Mouse (Mus musculus) midbrain, embryonic 13.5 days (tissue): ENCODE data around the gene Sdccag8. TPM values are rescaled to one million over a fixed set of nuclear protein-coding genes. Genes with fewer than 3 reads are reported as not detected.
"Not testable (repeated sequence)": the region's sequence is repeated elsewhere in the genome, so short reads cannot be mapped to it uniquely, and the experiment has no call there.

Experiments used
- ATAC-seq: fragments of 200-750 bp; cut with Nextera tagmentation; 2 replicates; pipeline ENCODE4 v1.8.0; 2017; ENCODE audit warnings: mild to moderate bottlenecking, moderate TSS enrichment, moderate library complexity
- H3K27ac ChIP-seq: fragments of 300-500 bp; sonication (generic); 2 replicates; pipeline ENCODE4 v1.5.1; 2015; ENCODE audit warnings: inconsistent platforms, mild to moderate bottlenecking, moderate library complexity
- H3K27me3 ChIP-seq: fragments of 300-500 bp; sonication (generic); 2 replicates; pipeline ENCODE4 v1.6.1; 2015; ENCODE audit warnings: mild to moderate bottlenecking, inconsistent platforms
- H3K36me3 ChIP-seq: fragments of 300-500 bp; sonication (generic); 2 replicates; pipeline ENCODE4 v1.6.1; 2015; ENCODE audit warnings: mild to moderate bottlenecking, inconsistent platforms
- H3K4me1 ChIP-seq: fragments of 300-500 bp; sonication (generic); replicated peaks from 2 replicates; pipeline ENCODE4 v1.6.1; 2015; ENCODE audit warnings: inconsistent platforms
- H3K4me2 ChIP-seq: fragments of 300-500 bp; sonication (generic); replicated peaks from 2 replicates; pipeline ENCODE4 v1.6.1; 2015; ENCODE audit warnings: moderate library complexity, mild to moderate bottlenecking, inconsistent platforms
- H3K4me3 ChIP-seq: fragments of 300-500 bp; sonication (generic); replicated peaks from 2 replicates; pipeline ENCODE4 v1.5.1; 2015; ENCODE audit warnings: mild to moderate bottlenecking, inconsistent platforms
- H3K9ac ChIP-seq: fragments of 300-500 bp; sonication (generic); replicated peaks from 2 replicates; pipeline ENCODE4 v1.6.1; 2015; ENCODE audit warnings: mild to moderate bottlenecking, inconsistent platforms
- H3K9me3 ChIP-seq: fragments of 300-500 bp; sonication (generic); 2 replicates; pipeline ENCODE4 v1.6.1; 2016; ENCODE audit warnings: mild to moderate bottlenecking, inconsistent platforms
- WGBS: fragments of 180-500 bp; shearing (Covaris S2); methylation state at CpG from one replicate; pipeline ENCODE4 v1.1.7; 2015; 5-methylcytosine and 5-hydroxymethylcytosine counted together
- polyA plus RNA-seq: library from polyadenylated mRNA; unstranded; fragments of >200 nt; fragmentation: Nextera tagmentation; extraction: Ambion mirVana; gene quantifications from 2 replicates; pipeline ENCODE4 v1.2.1, GENCODE M21; 2015

The Sdccag8 gene
- polyA plus RNA-seq, 1 experiment from 2014 or later = 24.2 TPM

GRCm38 (mm10) chr1:176832071-176832470, 17.6 kb downstream of the Sdccag8 start:
- 94% methylated on average over 2 of the region's 2 CpGs for WGBS
- no peak overlapping the region for H3K4me3 ChIP-seq
- no peak overlapping the region for H3K4me2 ChIP-seq
- H3K4me1 ChIP-seq = peaks cover 8% of the 10 kb centered on the region
- no peak overlapping the region for H3K9ac ChIP-seq
- no peak overlapping the region for H3K27ac ChIP-seq
- peaks cover 12% of the 10 kb centered on the region for H3K27me3 ChIP-seq
- H3K36me3 ChIP-seq = peaks cover 7% of the 10 kb centered on the region; the same call in 1 of the 2 replicates
- H3K9me3 ChIP-seq = no peaks in the 10 kb centered on the region
- ATAC-seq = no peak

DNA sequence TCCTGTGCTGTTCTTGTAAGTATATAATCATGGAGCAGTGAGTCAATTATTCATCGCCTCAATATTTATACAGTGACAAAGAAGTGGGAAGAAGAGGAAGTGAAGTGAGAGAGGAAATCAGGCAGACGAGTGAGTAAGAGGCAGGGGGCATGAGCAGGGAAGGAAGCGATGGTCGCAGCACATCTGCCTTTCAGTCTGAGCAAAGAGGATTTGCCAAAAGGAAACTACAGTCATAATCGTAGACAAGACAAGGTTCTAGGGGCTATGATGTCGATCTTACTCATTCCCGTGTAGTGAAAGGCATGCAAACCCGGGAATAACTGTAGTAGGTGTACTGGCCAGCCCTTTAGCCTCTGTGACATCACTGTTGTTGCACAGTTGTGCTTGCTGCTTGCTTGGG, 18.1 kb downstream of the Sdccag8 start:
- Histone ChIP-seq H3K9me3 (no peaks in the 10 kb centered on the region), H3K4me2 (no peak overlapping the region), H3K4me3 (no peak overlapping the region), H3K9ac (no peak overlapping the region), H3K27ac (no peak overlapping the region), H3K4me1 (peaks cover 8% of the 10 kb centered on the region), H3K27me3 (peaks cover 12% of the 10 kb centered on the region), H3K36me3 (peaks cover 7% of the 10 kb centered on the region; the same call in 1 of the 2 replicates)
- ATAC-seq = no peak
- WGBS = 85% methylated on average over 8 of the region's 8 CpGs

- H3K27ac ChIP-seq = no peak overlapping the region
- no peak for ATAC-seq
- no peaks in the 10 kb centered on the region for H3K9me3 ChIP-seq
- H3K27me3 ChIP-seq = peaks cover 12% of the 10 kb centered on the region
- H3K4me1 ChIP-seq = peaks cover 8% of the 10 kb centered on the region
- H3K4me2 ChIP-seq = no peak overlapping the region
- H3K36me3 ChIP-seq = peaks cover 7% of the 10 kb centered on the region; the same call in 1 of the 2 replicates
- no peak overlapping the region for H3K9ac ChIP-seq
- no peak overlapping the region for H3K4me3 ChIP-seq
Measured at GRCm38 (mm10) chr1:176833257-176833656, 18.8 kb downstream of the Sdccag8 start.

- peaks cover 12% of the 10 kb centered on the region for H3K27me3 ChIP-seq
- peaks cover 7% of the 10 kb centered on the region; the same call in 1 of the 2 replicates for H3K36me3 ChIP-seq
- H3K9me3 ChIP-seq = no peaks in the 10 kb centered on the region
- H3K4me1 ChIP-seq = peaks cover 8% of the 10 kb centered on the region
- H3K27ac ChIP-seq = no peak overlapping the region
- no peak overlapping the region for H3K4me2 ChIP-seq
- H3K4me3 ChIP-seq = no peak overlapping the region
- ATAC-seq = no peak
- H3K9ac ChIP-seq = no peak overlapping the region
- 83% methylated on average over 3 of the region's 3 CpGs for WGBS
Measured at GRCm38 (mm10) chr1:176833948-176834347, 19.5 kb downstream of the Sdccag8 start.

DNA sequence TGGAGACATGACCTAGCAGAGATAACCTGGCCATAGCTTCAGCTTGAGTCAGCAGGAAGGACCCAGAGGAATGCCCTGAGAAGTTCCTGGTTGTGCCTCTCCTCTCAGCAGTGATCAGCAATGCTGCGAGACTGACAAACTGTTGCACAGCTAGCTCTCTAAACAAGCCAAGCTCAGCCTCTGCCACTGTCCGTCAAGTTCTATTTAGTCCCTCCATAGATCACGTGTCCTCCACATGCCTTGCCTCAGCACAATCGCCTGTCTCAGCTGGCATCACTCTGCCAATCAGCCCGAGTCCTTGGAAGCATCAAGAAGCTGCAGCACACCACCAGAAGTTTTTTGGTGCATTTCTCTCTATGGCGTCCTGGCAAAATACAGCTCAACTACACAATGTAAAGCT, 20.4 kb downstream of the Sdccag8 start:
- ATAC-seq = 0 out of 2 replicates have a peak, but pooled peaks have one; percentile 17

GRCm38 (mm10) chr1:176835501-176836294, 21.2 kb downstream of the Sdccag8 start:
- Histone ChIP-seq H3K27me3 (peaks cover 12% of the 10 kb centered on the region), H3K4me3 (peak overlapping the region; percentile 38), H3K4me1 (peaks cover 8% of the 10 kb centered on the region), H3K9ac (peak overlapping the region; percentile 59), H3K9me3 (no peaks in the 10 kb centered on the region), H3K36me3 (peaks cover 11% of the 10 kb centered on the region; the same call in 1 of the 2 replicates), H3K4me2 (peak overlapping the region; percentile 75), H3K27ac (no peak overlapping the region)
- 3% methylated on average over 41 of the region's 41 CpGs for WGBS
- ATAC-seq = peak; percentile 76

More for the DNA sequence above, 20.4 kb downstream of the Sdccag8 start:
- 61% methylated on average over 6 of the region's 6 CpGs for WGBS
- Histone ChIP-seq H3K9ac (no peak overlapping the region), H3K4me3 (no peak overlapping the region; the same call in 1 of the 2 replicates), H3K4me1 (peaks cover 8% of the 10 kb centered on the region), H3K9me3 (no peaks in the 10 kb centered on the region), H3K4me2 (peak overlapping the region; percentile 75; the same call in 1 of the 2 replicates), H3K27me3 (peaks cover 12% of the 10 kb centered on the region), H3K36me3 (peaks cover 7% of the 10 kb centered on the region; the same call in 1 of the 2 replicates), H3K27ac (no peak overlapping the region)

DNA sequence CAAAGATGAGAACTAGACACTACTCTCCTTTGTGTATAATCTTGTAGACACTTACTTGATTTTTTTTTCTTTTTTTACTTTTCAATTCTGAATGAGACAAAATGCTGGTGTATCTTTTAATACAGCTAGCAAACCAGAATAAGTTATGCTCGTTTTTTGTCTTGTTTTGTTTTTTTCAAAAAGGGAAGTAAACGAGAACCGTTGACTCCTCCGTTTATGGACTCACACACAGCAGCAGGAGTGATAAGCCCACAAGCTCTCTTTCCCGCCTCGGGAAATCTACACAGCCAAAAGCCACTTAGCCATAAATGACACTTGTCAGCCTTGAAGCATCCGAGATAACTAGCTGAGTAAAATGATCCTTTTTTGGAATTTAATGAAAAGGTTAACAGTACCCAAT, 22.1 kb downstream of the Sdccag8 start:
- H3K9ac ChIP-seq, H3K27ac ChIP-seq, H3K9me3 ChIP-seq, H3K4me2 ChIP-seq, H3K4me1 ChIP-seq, H3K4me3 ChIP-seq, ATAC-seq: not testable (repeated sequence)
- 64% methylated on average over 7 of the region's 7 CpGs for WGBS
- H3K27me3 ChIP-seq = peaks cover 12% of the 10 kb centered on the region
- peaks cover 11% of the 10 kb centered on the region; the same call in 1 of the 2 replicates for H3K36me3 ChIP-seq

DNA sequence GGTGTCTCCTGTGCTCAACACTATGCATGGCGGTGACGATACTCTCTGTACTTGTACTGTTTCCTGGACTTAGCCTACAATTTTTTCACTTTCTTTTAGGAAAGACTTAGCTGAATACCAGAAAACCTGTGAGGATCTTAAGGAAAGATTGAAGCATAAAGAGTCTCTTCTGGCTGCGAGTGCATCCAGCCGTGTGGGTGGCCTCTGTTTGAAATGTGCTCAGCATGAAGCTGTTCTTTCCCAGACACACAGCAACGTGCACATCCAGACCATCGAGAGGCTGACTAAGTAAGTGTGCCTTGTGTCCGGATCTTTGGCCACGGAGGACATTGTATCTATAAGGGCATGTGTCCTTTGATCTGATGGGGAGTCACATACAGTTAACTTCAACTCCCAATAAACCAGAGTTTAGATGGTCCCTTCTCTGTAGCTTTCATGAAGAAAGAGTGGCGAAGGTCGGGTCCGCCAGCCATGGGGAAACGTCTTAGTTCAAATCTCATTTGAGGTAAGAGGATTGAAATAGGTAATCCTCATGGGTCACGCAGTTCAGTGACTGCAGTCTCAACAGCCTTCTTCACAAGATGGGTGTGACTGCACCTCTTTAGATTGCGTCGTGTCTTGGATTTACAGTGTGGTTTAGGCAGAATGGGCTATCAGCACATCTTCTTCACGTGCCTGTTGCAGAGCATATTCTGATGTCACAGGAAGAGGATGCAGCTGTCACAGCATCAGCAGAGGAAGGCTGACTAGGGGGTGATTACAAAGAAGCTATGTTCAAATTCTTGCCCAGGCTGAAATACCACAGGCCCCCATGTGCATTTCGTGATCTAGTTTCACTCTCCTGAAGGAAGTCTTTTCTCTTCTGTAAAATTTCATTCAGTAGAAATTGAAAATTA, 30.9 kb downstream of the Sdccag8 start:
- Histone ChIP-seq H3K4me1 (no peaks in the 10 kb centered on the region), H3K27me3 (no peaks in the 10 kb centered on the region), H3K27ac (no peak overlapping the region), H3K9me3 (no peaks in the 10 kb centered on the region), H3K36me3 (peaks cover 16% of the 10 kb centered on the region), H3K4me2 (no peak overlapping the region), H3K4me3 (no peak overlapping the region), H3K9ac (no peak overlapping the region)
- 56% methylated on average over 17 of the region's 17 CpGs for WGBS
- no peak for ATAC-seq

DNA sequence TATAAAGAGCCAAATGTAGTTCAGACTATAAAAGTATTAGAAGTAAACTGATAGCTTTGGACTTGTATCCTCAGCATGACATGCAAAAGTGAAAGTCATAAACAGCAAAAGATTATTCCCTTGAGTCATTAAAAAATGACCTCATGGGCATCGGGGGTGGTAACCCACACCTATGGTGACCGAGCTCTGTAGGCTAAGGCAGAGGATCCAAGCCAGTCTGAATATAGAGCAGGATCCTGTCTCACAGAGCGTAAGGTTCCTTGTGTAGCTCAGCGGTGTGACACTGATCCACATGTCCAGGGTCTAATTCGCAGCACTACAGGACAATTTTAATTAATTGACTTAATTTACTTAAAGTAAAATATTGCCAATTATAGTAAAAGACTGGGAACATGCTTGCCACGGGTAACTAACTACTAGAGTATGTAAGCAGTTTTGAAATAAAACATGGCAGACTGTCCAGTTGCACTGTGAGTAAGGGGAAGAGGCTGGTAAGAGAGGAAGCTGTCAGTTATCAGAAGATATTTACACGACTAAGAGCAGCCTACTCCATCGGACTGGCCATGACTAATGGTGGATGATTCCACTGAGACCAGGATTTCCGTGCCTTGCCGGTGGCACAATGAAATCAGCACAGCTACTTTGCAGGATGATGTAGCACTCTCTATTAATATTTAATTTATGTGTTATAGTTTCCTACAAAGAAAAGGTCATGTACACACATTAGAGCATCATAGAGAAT, 32.8 kb downstream of the Sdccag8 start:
- H3K36me3 ChIP-seq = peaks cover 18% of the 10 kb centered on the region
- H3K27ac ChIP-seq = peak overlapping the region; percentile 25; the same call in 1 of the 2 replicates
- 76% methylated on average over 10 of the region's 10 CpGs for WGBS
- H3K9ac ChIP-seq = no peak overlapping the region
- H3K9me3 ChIP-seq = peaks cover 1% of the 10 kb centered on the region; the same call in 1 of the 2 replicates
- no peak overlapping the region for H3K4me2 ChIP-seq
- no peaks in the 10 kb centered on the region for H3K27me3 ChIP-seq
- ATAC-seq = 0 out of 2 replicates have a peak, but pooled peaks have one; percentile 50
- no peak overlapping the region for H3K4me3 ChIP-seq
- no peaks in the 10 kb centered on the region for H3K4me1 ChIP-seq

DNA sequence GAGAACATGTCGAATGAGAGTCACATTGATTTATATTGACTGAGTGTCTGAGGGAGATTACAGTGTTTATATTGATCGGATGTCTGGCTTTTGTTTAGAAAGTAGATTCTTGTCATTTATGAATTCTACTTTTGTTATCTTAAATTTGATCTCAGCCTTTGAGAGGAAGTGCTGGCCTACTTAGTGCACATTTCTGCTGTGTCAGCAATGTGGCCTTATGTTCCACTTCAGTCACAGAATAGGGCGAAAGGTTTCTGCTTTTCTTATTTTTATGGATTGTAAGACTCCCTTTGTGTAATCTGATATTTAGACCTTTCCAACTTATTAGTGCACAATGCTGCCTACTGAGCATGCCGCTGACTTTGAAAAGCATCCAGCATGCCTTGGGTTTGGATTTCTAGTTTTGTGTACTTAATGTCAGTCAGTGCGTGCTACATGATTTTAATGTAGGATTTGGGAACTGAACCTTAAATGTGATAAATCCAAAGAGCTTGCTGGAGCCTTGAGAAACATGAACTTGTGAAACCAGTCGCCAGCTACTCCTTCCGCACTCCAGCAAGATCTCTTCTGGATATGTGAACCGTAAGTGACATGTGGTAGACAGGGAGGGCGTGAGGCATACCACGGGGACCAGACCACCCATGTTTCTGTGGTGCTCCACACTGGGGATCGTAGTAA, 34.3 kb downstream of the Sdccag8 start:
- H3K4me1 ChIP-seq = no peaks in the 10 kb centered on the region
- ATAC-seq = no peak
- no peak overlapping the region for H3K27ac ChIP-seq
- peaks cover 7% of the 10 kb centered on the region; the same call in 1 of the 2 replicates for H3K9me3 ChIP-seq
- no peak overlapping the region for H3K4me3 ChIP-seq
- no peak overlapping the region for H3K9ac ChIP-seq
- WGBS = 80% methylated on average over 11 of the region's 11 CpGs
- no peak overlapping the region for H3K4me2 ChIP-seq
- H3K27me3 ChIP-seq = no peaks in the 10 kb centered on the region
- H3K36me3 ChIP-seq = peaks cover 30% of the 10 kb centered on the region

DNA sequence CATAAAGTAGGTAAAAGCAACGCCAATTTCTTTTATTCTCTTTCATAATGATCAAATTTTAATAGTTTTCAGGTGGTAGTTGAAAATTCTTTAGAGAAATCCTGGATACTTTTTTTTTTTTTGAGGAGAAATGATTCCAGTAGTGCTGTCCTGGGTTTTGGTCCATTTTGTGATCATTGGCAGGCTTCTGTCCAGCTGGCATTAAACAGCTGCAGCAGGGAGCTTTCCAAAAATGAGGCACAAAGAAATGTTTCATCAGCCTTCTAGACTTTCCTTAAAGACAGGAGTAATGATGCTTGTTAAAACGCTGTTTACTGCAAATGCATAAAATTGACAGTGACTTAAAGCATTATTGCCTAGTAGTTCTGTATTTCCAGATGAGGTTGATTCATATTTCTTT, 34.9 kb downstream of the Sdccag8 start:
- Histone ChIP-seq H3K27me3 (no peaks in the 10 kb centered on the region), H3K36me3 (peaks cover 34% of the 10 kb centered on the region), H3K27ac (no peak overlapping the region), H3K4me3 (no peak overlapping the region), H3K4me2 (no peak overlapping the region), H3K9ac (no peak overlapping the region), H3K9me3 (peaks cover 7% of the 10 kb centered on the region; the same call in 1 of the 2 replicates), H3K4me1 (no peaks in the 10 kb centered on the region)
- no peak for ATAC-seq
- 91% methylated on average over 2 of the region's 2 CpGs for WGBS
